Mouse (Mus musculus) bone marrow macrophage, adult 2 months (primary cell): ENCODE results near the gene Shisal2a.

Source experiments
- CTCF ChIP-seq: IDR thresholded peaks from 2 replicates; pipeline ENCODE4 v1.5.1; 2012; ENCODE audit warnings: low read depth, mild to moderate bottlenecking, low read length, moderate library complexity
- POLR2A ChIP-seq: IDR thresholded peaks from 2 replicates; pipeline ENCODE4 v1.6.1; 2012; ENCODE audit warnings: mild to moderate bottlenecking, low read depth, low read length, borderline replicate concordance

GRCm38 (mm10) chr4:108348256-108348875 is 34.8 kb downstream of the Shisal2a start:
- TF ChIP-seq POLR2A (no peak), CTCF (no peak)
